Mouse (Mus musculus) limb, embryonic 14.5 days (tissue): ENCODE results near the gene Ppm1a. TPM values are rescaled to one million over a fixed set of nuclear protein-coding genes. Genes with fewer than 3 reads are reported as not detected.

ENCODE experiments used
- ATAC-seq: fragments of 200-750 bp; cut with Nextera tagmentation; 2 replicates; pipeline ENCODE4 v1.8.0; 2017; ENCODE audit warnings: low read depth, moderate number of reproducible peaks, moderate TSS enrichment; ENCODE audit not compliant: low FRiP score
- DNase-seq: peaks from one replicate; pipeline ENCODE4 v3.0.0-alpha.2; 2015; ENCODE audit warnings: low spot score
- H3K27ac ChIP-seq: fragments of 300-500 bp; sonication (generic); replicated peaks from 2 replicates; pipeline ENCODE4 v1.5.1; 2014; ENCODE audit warnings: low read depth, mild to moderate bottlenecking, low read length, moderate library complexity, mixed read lengths
- H3K27me3 ChIP-seq: fragments of 300-500 bp; sonication (generic); 2 replicates; pipeline ENCODE4 v1.6.1; 2014; ENCODE audit warnings: low read length, mixed read lengths; ENCODE audit not compliant: control insufficient read depth, insufficient read depth
- H3K36me3 ChIP-seq: fragments of 300-500 bp; sonication (generic); 2 replicates; pipeline ENCODE4 v1.6.1; 2014; ENCODE audit warnings: mild to moderate bottlenecking, low read length, moderate library complexity, mixed read lengths; ENCODE audit not compliant: control insufficient read depth, insufficient read depth
- H3K4me1 ChIP-seq: fragments of 300-500 bp; sonication (generic); 2 replicates; pipeline ENCODE4 v1.6.1; 2014; ENCODE audit warnings: antibody characterized with exemption, low read length, mixed read lengths; ENCODE audit not compliant: control insufficient read depth, insufficient read depth
- H3K4me2 ChIP-seq: fragments of 300-500 bp; sonication (generic); replicated peaks from 2 replicates; pipeline ENCODE4 v1.6.1; 2014; ENCODE audit warnings: low read depth, mild to moderate bottlenecking, low read length, moderate library complexity; ENCODE audit not compliant: severe bottlenecking
- H3K4me3 ChIP-seq: fragments of 300-500 bp; sonication (generic); replicated peaks from 2 replicates; pipeline ENCODE4 v1.5.1; 2014; ENCODE audit warnings: low read length
- H3K9ac ChIP-seq: fragments of 300-500 bp; sonication (generic); 2 replicates; pipeline ENCODE4 v1.6.1; 2014; ENCODE audit warnings: mild to moderate bottlenecking, low read depth, low read length, moderate library complexity; ENCODE audit not compliant: severe bottlenecking
- H3K9me3 ChIP-seq: fragments of 300-500 bp; sonication (generic); 2 replicates; pipeline ENCODE4 v1.6.1; 2016; ENCODE audit warnings: low read length; ENCODE audit not compliant: control insufficient read depth
- POLR2A ChIP-seq: fragments of 200-500 bp; IDR thresholded peaks from 2 replicates; pipeline ENCODE4 v1.8.0; 2012; ENCODE audit warnings: inconsistent platforms, mild to moderate bottlenecking, moderate library complexity, borderline replicate concordance; ENCODE audit not compliant: insufficient read depth, insufficient read length; ENCODE audit errors: extremely low read depth
- WGBS: fragments of 180-500 bp; shearing (Covaris S2); extraction: QIAGEN DNeasy Blood & Tissue Kit; methylation state at CpG from one replicate; pipeline ENCODE4 v1.1.7; 2014; 5-methylcytosine and 5-hydroxymethylcytosine counted together
- polyA plus RNA-seq, 2 experiments: library from polyadenylated mRNA; depleted of rRNA in 1 of 2; stranded (reverse) in 1 of 2; unstranded in 1 of 2; fragments of >200 nt; fragmentation: Nextera tagmentation in 1 of 2; extraction: Ambion mirVana in 1 of 2; gene quantifications; 2 replicates each; pipeline versions ENCODE4 v1.2.1 to v1.2.3; 2012 to 2014

Gene Ppm1a
- polyA plus RNA-seq, 2 experiments = 77.0 to 84.7 TPM

GRCm38 (mm10) chr12:72830317-72830716 is 73.1 kb downstream of the Ppm1a start:
- Histone ChIP-seq H3K27me3 (peaks cover 18% of the 10 kb centered on the region), H3K4me1 (peaks cover 4% of the 10 kb centered on the region; the same call in 1 of the 2 replicates), H3K4me2 (no peak overlapping the region), H3K27ac (no peak overlapping the region), H3K9ac (no peak overlapping the region), H3K36me3 (no peaks in the 10 kb centered on the region), H3K4me3 (no peak overlapping the region), H3K9me3 (no peaks in the 10 kb centered on the region)
- 69% methylated on average over 8 of the region's 8 CpGs for WGBS
- DNase-seq (no peak), ATAC-seq (no peak)
- no peak for TF ChIP-seq POLR2A

GRCm38 (mm10) chr12:72831711-72832432 is 74.6 kb downstream of the Ppm1a start:
- peaks cover 18% of the 10 kb centered on the region for H3K27me3 ChIP-seq
- no peak overlapping the region for H3K27ac ChIP-seq
- peak overlapping the region; percentile 31 for H3K9ac ChIP-seq
- peak overlapping the region; percentile 26 for H3K4me3 ChIP-seq
- ATAC-seq (peak; percentile 84), DNase-seq (no peak)
- TF ChIP-seq POLR2A = no peak
- 8% methylated on average over 38 of the region's 42 CpGs for WGBS
- H3K4me1 ChIP-seq = peaks cover 4% of the 10 kb centered on the region; the same call in 1 of the 2 replicates
- H3K9me3 ChIP-seq = no peaks in the 10 kb centered on the region
- H3K4me2 ChIP-seq = peak overlapping the region; percentile 46
- H3K36me3 ChIP-seq = no peaks in the 10 kb centered on the region

GRCm38 (mm10) chr12:72834773-72835517 is 77.7 kb downstream of the Ppm1a start:
- no peak for ATAC-seq
- no peaks in the 10 kb centered on the region for H3K9me3 ChIP-seq
- WGBS = 76% methylated on average over 14 of the region's 14 CpGs
- TF ChIP-seq POLR2A = no peak
- no peak overlapping the region for H3K4me2 ChIP-seq
- H3K9ac ChIP-seq = no peak overlapping the region
- H3K27me3 ChIP-seq = peaks cover 18% of the 10 kb centered on the region
- no peak overlapping the region for H3K27ac ChIP-seq
- no peak overlapping the region for H3K4me3 ChIP-seq
- H3K36me3 ChIP-seq = no peaks in the 10 kb centered on the region
- DNase-seq = no peak
- peaks cover 4% of the 10 kb centered on the region; the same call in 1 of the 2 replicates for H3K4me1 ChIP-seq

- H3K4me3 ChIP-seq = no peak overlapping the region
- no peak overlapping the region for H3K27ac ChIP-seq
- no peak for ATAC-seq
- WGBS = 84% methylated on average over 8 of the region's 8 CpGs
- TF ChIP-seq POLR2A = no peak
- no peak overlapping the region for H3K9ac ChIP-seq
- DNase-seq = no peak
- H3K4me2 ChIP-seq = no peak overlapping the region
- H3K27me3 ChIP-seq = peaks cover 18% of the 10 kb centered on the region
- H3K9me3 ChIP-seq = no peaks in the 10 kb centered on the region
- peaks cover 4% of the 10 kb centered on the region; the same call in 1 of the 2 replicates for H3K4me1 ChIP-seq
- no peaks in the 10 kb centered on the region for H3K36me3 ChIP-seq
Measured at GRCm38 (mm10) chr12:72835518-72836015, 78.3 kb downstream of the Ppm1a start.

GRCm38 (mm10) chr12:72837302-72837701 is 80.0 kb downstream of the Ppm1a start:
- Histone ChIP-seq H3K36me3 (no peaks in the 10 kb centered on the region), H3K4me3 (no peak overlapping the region), H3K9me3 (no peaks in the 10 kb centered on the region), H3K27ac (no peak overlapping the region), H3K9ac (no peak overlapping the region), H3K4me1 (no peaks in the 10 kb centered on the region), H3K4me2 (no peak overlapping the region), H3K27me3 (peaks cover 7% of the 10 kb centered on the region)
- no peak for TF ChIP-seq POLR2A
- ATAC-seq = no peak
- no peak for DNase-seq
- 83% methylated on average over 4 of the region's 4 CpGs for WGBS
